Mouse (Mus musculus) CH12.LX (cell line): Measurements from ENCODE around the gene Hyal3. TPM values are rescaled to one million over a fixed set of nuclear protein-coding genes. Genes with fewer than 3 reads are reported as not detected.

Source experiments
- DNase-seq: peaks from one replicate; pipeline ENCODE4 v3.0.0-alpha.2; 2013; ENCODE audit errors: extremely low read depth
- H3K27ac ChIP-seq: 2 replicates; pipeline ENCODE4 v1.5.1; 2012; ENCODE audit warnings: low read depth, mild to moderate bottlenecking, control low read depth, moderate library complexity; ENCODE audit not compliant: insufficient read depth
- H3K27me3 ChIP-seq: replicated peaks from 2 replicates; pipeline ENCODE3; 2012; ENCODE audit warnings: inconsistent platforms
- H3K36me3 ChIP-seq, 2 experiments: replicated peaks in 1 of 2; 2 replicates each; pipeline versions ENCODE3 to v1.6.1; 2012; ENCODE audit warnings: inconsistent platforms in 1 of 2, low read length in 1 of 2, mild to moderate bottlenecking in 1 of 2, mixed read lengths in 1 of 2, moderate library complexity in 1 of 2; ENCODE audit not compliant: control insufficient read depth in 1 of 2, insufficient read depth in 1 of 2
- H3K4me1 ChIP-seq, 2 experiments: 2 replicates each; pipeline ENCODE4 v1.6.1; 2012; ENCODE audit warnings: inconsistent platforms in 1 of 2, moderate library complexity in 1 of 2; ENCODE audit not compliant: insufficient read depth in 2 of 2, control insufficient read depth in 1 of 2
- H3K4me2 ChIP-seq: 2 replicates; pipeline ENCODE4 v1.6.1; 2012; ENCODE audit warnings: low read depth, mild to moderate bottlenecking, control low read depth; ENCODE audit not compliant: poor library complexity, insufficient read depth, severe bottlenecking
- H3K4me3 ChIP-seq, 3 experiments: fragments of 150-350 bp in 1 of 3; sonication (generic) in 1 of 3; replicated peaks in 1 of 3; 2 replicates each; pipeline versions ENCODE3 to v1.5.1; 2011 to 2012; ENCODE audit warnings: low read depth in 2 of 3, low read length in 2 of 3, mild to moderate bottlenecking in 2 of 3, moderate library complexity in 2 of 3, control low read depth in 1 of 3, improper control_type of control experiment in 1 of 3, inconsistent platforms in 1 of 3, mixed read lengths in 1 of 3; ENCODE audit not compliant: poor library complexity in 1 of 3
- H3K79me2 ChIP-seq: replicated peaks from 2 replicates; pipeline ENCODE4 v1.6.1; 2012; ENCODE audit warnings: mild to moderate bottlenecking, moderate library complexity; ENCODE audit not compliant: control insufficient read depth, poor library complexity, insufficient read depth, severe bottlenecking; ENCODE audit errors: extremely low read depth
- H3K9ac ChIP-seq: 2 replicates; pipeline ENCODE4 v1.6.1; 2012; ENCODE audit warnings: low read depth, mild to moderate bottlenecking, control low read depth, moderate library complexity; ENCODE audit not compliant: insufficient read depth
- H3K9me3 ChIP-seq: replicated peaks from 2 replicates; pipeline ENCODE3; 2012; ENCODE audit warnings: low read length, inconsistent platforms, mixed read lengths
- CHD1 ChIP-seq: IDR thresholded peaks from 2 replicates; pipeline ENCODE4 v1.6.1; 2012; ENCODE audit warnings: low read depth, low read length, improper control_type of control experiment, inconsistent platforms
- CHD2 ChIP-seq: IDR thresholded peaks from 2 replicates; pipeline ENCODE4 v1.6.1; 2011; ENCODE audit warnings: low read length, improper control_type of control experiment
- CTCF ChIP-seq, 2 experiments: IDR thresholded peaks in 1 of 2; conservative IDR thresholded peaks in 1 of 2; 2 replicates each; pipeline ENCODE4 v1.5.1; 2011 to 2012; ENCODE audit warnings: low read depth in 2 of 2, low read length in 2 of 2, improper control_type of control experiment in 1 of 2, inconsistent platforms in 1 of 2, mild to moderate bottlenecking in 1 of 2, moderate library complexity in 1 of 2
- E2F4 ChIP-seq: IDR thresholded peaks from 2 replicates; pipeline ENCODE4 v1.6.1; 2011; ENCODE audit warnings: low read depth, low read length, improper control_type of control experiment; ENCODE audit not compliant: insufficient replicate concordance
- EP300 ChIP-seq: IDR thresholded peaks from 2 replicates; pipeline ENCODE4 v1.6.1; 2011; ENCODE audit warnings: low read length, improper control_type of control experiment
- GABPA ChIP-seq: IDR thresholded peaks from 2 replicates; pipeline ENCODE4 v1.6.1; 2012; ENCODE audit warnings: low read depth, low read length, improper control_type of control experiment, inconsistent platforms; ENCODE audit not compliant: insufficient replicate concordance
- HCFC1 ChIP-seq: IDR thresholded peaks from 2 replicates; pipeline ENCODE4 v1.6.1; 2012; ENCODE audit warnings: low read depth, mild to moderate bottlenecking, inconsistent platforms, low read length, improper control_type of control experiment
- JUN ChIP-seq: IDR thresholded peaks from 2 replicates; pipeline ENCODE4 v1.6.1; 2011; ENCODE audit warnings: low read depth, mild to moderate bottlenecking, low read length, improper control_type of control experiment, moderate library complexity; ENCODE audit not compliant: insufficient read depth
- JUND ChIP-seq: conservative IDR thresholded peaks from 2 replicates; pipeline ENCODE4 v1.6.1; 2011; ENCODE audit warnings: low read depth, low read length, improper control_type of control experiment
- KAT2A ChIP-seq: IDR thresholded peaks from 2 replicates; pipeline ENCODE4 v1.6.1; 2012; ENCODE audit warnings: low read length, improper control_type of control experiment, inconsistent platforms; ENCODE audit not compliant: insufficient replicate concordance
- MAFK ChIP-seq: IDR thresholded peaks from 2 replicates; pipeline ENCODE4 v1.6.1; 2011; ENCODE audit warnings: low read length, improper control_type of control experiment; ENCODE audit not compliant: insufficient replicate concordance
- MAX ChIP-seq: IDR thresholded peaks from 2 replicates; pipeline ENCODE4 v1.6.1; 2011; ENCODE audit warnings: low read length, improper control_type of control experiment
- MAZ ChIP-seq: IDR thresholded peaks from 2 replicates; pipeline ENCODE4 v1.6.1; 2012; ENCODE audit warnings: low read depth, mild to moderate bottlenecking, inconsistent platforms, low read length, improper control_type of control experiment, moderate library complexity
- MEF2A ChIP-seq: IDR thresholded peaks from 2 replicates; pipeline ENCODE4 v1.6.1; 2014; ENCODE audit warnings: low read depth, mild to moderate bottlenecking, inconsistent platforms, low read length, improper control_type of control experiment, borderline replicate concordance
- MXI1 ChIP-seq: IDR thresholded peaks from 2 replicates; pipeline ENCODE4 v1.6.1; 2011; ENCODE audit warnings: mild to moderate bottlenecking, low read depth, low read length, improper control_type of control experiment
- MYC ChIP-seq: IDR thresholded peaks from 2 replicates; pipeline ENCODE4 v1.6.1; 2011; ENCODE audit warnings: low read depth, mild to moderate bottlenecking, improper control_type of control experiment, low read length
- NELFE ChIP-seq: IDR thresholded peaks from 2 replicates; pipeline ENCODE4 v1.6.1; 2011; ENCODE audit warnings: low read depth, low read length, improper control_type of control experiment
- NRF1 ChIP-seq: IDR thresholded peaks from 2 replicates; pipeline ENCODE4 v1.6.1; 2014; ENCODE audit warnings: low read depth, mild to moderate bottlenecking, inconsistent platforms, low read length, improper control_type of control experiment, moderate library complexity
- PAX5 ChIP-seq: IDR thresholded peaks from 2 replicates; pipeline ENCODE4 v1.6.1; 2012; ENCODE audit warnings: low read length, inconsistent platforms, mixed read lengths
- POLR2A ChIP-seq: IDR thresholded peaks from 2 replicates; pipeline ENCODE4 v1.6.1; 2011; ENCODE audit warnings: low read depth, mild to moderate bottlenecking, improper control_type of control experiment, low read length
- POLR2AphosphoS2 ChIP-seq: IDR thresholded peaks from 2 replicates; pipeline ENCODE4 v1.6.1; 2011; ENCODE audit warnings: low read depth, low read length, improper control_type of control experiment
- RAD21 ChIP-seq: IDR thresholded peaks from 2 replicates; pipeline ENCODE4 v1.6.1; 2011; ENCODE audit warnings: low read depth, mild to moderate bottlenecking, low read length, improper control_type of control experiment, moderate library complexity
- RCOR1 ChIP-seq: conservative IDR thresholded peaks from 2 replicates; pipeline ENCODE4 v1.6.1; 2012; ENCODE audit warnings: low read depth, mild to moderate bottlenecking, inconsistent platforms, low read length, improper control_type of control experiment
- SIN3A ChIP-seq: IDR thresholded peaks from 2 replicates; pipeline ENCODE4 v1.6.1; 2012; ENCODE audit warnings: low read length, improper control_type of control experiment, inconsistent platforms
- SMC3 ChIP-seq: IDR thresholded peaks from 2 replicates; pipeline ENCODE4 v1.6.1; 2011; ENCODE audit warnings: low read depth, low read length, improper control_type of control experiment
- TBP ChIP-seq: conservative IDR thresholded peaks from 2 replicates; pipeline ENCODE4 v1.6.1; 2011; ENCODE audit warnings: low read depth, low read length, improper control_type of control experiment
- UBTF ChIP-seq: IDR thresholded peaks from 2 replicates; pipeline ENCODE4 v1.6.1; 2012; ENCODE audit warnings: low read depth, mild to moderate bottlenecking, inconsistent platforms, low read length, improper control_type of control experiment, moderate library complexity
- USF1 ChIP-seq: IDR thresholded peaks from 2 replicates; pipeline ENCODE4 v1.6.1; 2014; ENCODE audit warnings: low read depth, mild to moderate bottlenecking, inconsistent platforms, low read length, improper control_type of control experiment
- USF2 ChIP-seq: conservative IDR thresholded peaks from 2 replicates; pipeline ENCODE4 v1.6.1; 2011; ENCODE audit warnings: low read depth, low read length, improper control_type of control experiment
- ZC3H11A ChIP-seq: IDR thresholded peaks from 2 replicates; pipeline ENCODE4 v1.6.1; 2012; ENCODE audit warnings: low read depth, mild to moderate bottlenecking, inconsistent platforms, low read length, improper control_type of control experiment
- ZKSCAN1 ChIP-seq: IDR thresholded peaks from 2 replicates; pipeline ENCODE4 v1.6.1; 2012; ENCODE audit warnings: low read depth, inconsistent platforms, low read length, improper control_type of control experiment, borderline replicate concordance
- ZMIZ1 ChIP-seq: IDR thresholded peaks from 2 replicates; pipeline ENCODE4 v1.6.1; 2012; ENCODE audit warnings: low read depth, mild to moderate bottlenecking, inconsistent platforms, low read length, improper control_type of control experiment
- ZNF384 ChIP-seq: IDR thresholded peaks from 2 replicates; pipeline ENCODE4 v1.6.1; 2012; ENCODE audit warnings: low read depth, low read length, improper control_type of control experiment, inconsistent platforms
- dilution Hi-C: fragments of 300-500 bp; cut with MboI; formaldehyde crosslinking; loops from 2 replicates; pipeline ENCODE4 v1.14.3; 2020; ENCODE audit warnings: low sequenced_read_pairs; ENCODE audit not compliant: extremely low pct_unique_long_range_greater_than_20kb, extremely low pct_ligation_motif_present
- in situ Hi-C: fragments of 300-500 bp; cut with MboI; formaldehyde crosslinking; loops from 3 replicates; pipeline ENCODE4 v1.14.3; 2019; ENCODE audit warnings: low sequenced_read_pairs, low pct_ligation_motif_present, low pct_unique_long_range_greater_than_20kb, mixed read lengths
- polyA plus RNA-seq: library from polyadenylated mRNA; unstranded; fragments of >175 nt; gene quantifications from 2 replicates; pipeline ENCODE4 v1.2.1, GENCODE M21; 2012; ENCODE audit warnings: low read depth; ENCODE audit not compliant: insufficient read length
- total RNA-seq, 2 experiments: library from RNA; depleted of rRNA; stranded (reverse); fragments of 300-350 nt in 1 of 2; fragments of >200 nt in 1 of 2; gene quantifications; 2 replicates each; pipeline ENCODE4 v1.2.3; 2012 to 2014

Gene Hyal3
- total and polyA plus RNA-seq, 3 experiments: 0.12 to 0.21 (median 0.13) TPM

- TF ChIP-seq MAFK (no peak), GABPA (peak; percentile 96; the same call in 1 of the 2 replicates), RCOR1 (peak; percentile 30; the same call in 1 of the 2 replicates), POLR2A (peak; percentile 93), UBTF (no peak), HCFC1 (peak; percentile 98), CHD1 (0 out of 2 replicates have a peak, but pooled peaks have one; percentile 46)
These were observed 6.6 kb downstream of the Hyal3 start, which contains the start of gene Ifrd2 (continued) for GRCm38 (mm10) chr9:107586974-107587832.

GRCm38 (mm10) chr9:107587833-107588639 lies 7.4 kb downstream of the Hyal3 start:
- Histone ChIP-seq H3K36me3 (peaks cover 36 to 66% of the 10 kb centered on the region in 2 experiments), H3K27me3 (no peaks in the 10 kb centered on the region), H3K9ac (peak overlapping the region; percentile 67), H3K9me3 (no peaks in the 10 kb centered on the region), H3K79me2 (peaks cover 18% of the 10 kb centered on the region), H3K4me1 (peaks cover 8 to 22% of the 10 kb centered on the region in 2 experiments), H3K4me3 (peak overlapping the region; percentile 83 to 92 (median 85)), H3K27ac (no peak overlapping the region; the same call in 1 of the 2 replicates), H3K4me2 (peak overlapping the region; percentile 79)
- DNase-seq: peak; percentile 53
- dilution Hi-C loops (no loop called here), in situ Hi-C loops (no loop called here)
- no peak for TF ChIP-seq POLR2AphosphoS2
- TF ChIP-seq USF2: no peak
- no peak for TF ChIP-seq NELFE
- no peak for TF ChIP-seq MEF2A
- no peak for TF ChIP-seq EP300
- TF ChIP-seq ZKSCAN1: no peak
- TF ChIP-seq MAZ: no peak
- TF ChIP-seq RAD21: no peak
- TF ChIP-seq CHD1: no peak
- TF ChIP-seq SMC3: no peak
- TF ChIP-seq GABPA: no peak
- TF ChIP-seq NRF1: no peak
- no peak for TF ChIP-seq POLR2A
- no peak for TF ChIP-seq UBTF
- peak; percentile 99 for TF ChIP-seq MYC
- TF ChIP-seq JUN: no peak
- 0 out of 2 replicates have a peak, but pooled peaks have one; percentile 8 for TF ChIP-seq E2F4
- no peak for TF ChIP-seq TBP
- no peak for TF ChIP-seq CHD2
- TF ChIP-seq USF1: peak; percentile 20
- TF ChIP-seq JUND: no peak
- TF ChIP-seq MAFK: no peak
- TF ChIP-seq ZC3H11A: no peak
- no peak for TF ChIP-seq PAX5
- peak; percentile 95 for TF ChIP-seq MAX
- no peak for TF ChIP-seq CTCF (conservative IDR thresholded peaks at IDR 0.05 in 1 of 2, IDR thresholded peaks at IDR 0.05 in 1 of 2; ENCODE audit: low read depth in 2 of 2, low read length in 2 of 2)
- peak; percentile 96 for TF ChIP-seq MXI1
- no peak for TF ChIP-seq ZMIZ1
- peak; percentile 76 for TF ChIP-seq SIN3A
- TF ChIP-seq ZNF384: no peak
- TF ChIP-seq KAT2A: no peak
